Mouse (Mus musculus): ENCODE data around the gene Asphd2.

DNA sequence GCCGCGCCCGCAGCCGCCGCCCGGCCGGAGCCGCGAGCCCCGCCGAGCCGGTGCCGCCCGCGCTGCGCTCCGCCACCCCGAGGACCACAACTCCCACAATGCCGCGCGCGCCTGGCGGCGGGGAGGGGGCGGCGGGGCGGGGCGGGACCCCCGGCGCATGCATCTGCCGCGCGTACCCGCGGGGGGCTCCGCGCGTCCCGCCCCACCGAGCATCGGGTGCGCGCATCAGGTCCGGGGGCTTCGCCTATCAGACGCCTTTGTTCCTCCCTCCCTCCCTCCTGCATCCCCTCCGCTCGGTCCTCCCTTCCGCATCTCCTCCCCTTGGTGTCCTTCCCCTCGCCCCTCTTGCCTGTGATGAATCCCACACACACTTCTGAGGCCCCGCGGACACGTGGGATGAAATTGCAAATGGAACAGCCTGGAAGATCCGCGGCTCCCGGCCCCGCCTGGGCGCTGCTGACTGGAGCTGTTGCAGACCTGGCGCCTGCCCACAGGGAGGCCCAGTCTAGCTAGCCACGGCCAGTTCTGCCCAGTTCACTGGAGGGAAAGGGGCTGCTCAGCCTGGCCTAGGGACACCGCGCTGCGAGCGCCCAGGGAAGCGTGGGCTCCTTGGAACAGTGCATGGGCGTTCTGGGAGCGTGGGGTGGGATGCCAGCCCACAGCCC lies at the start of gene Asphd2:
- TF ChIP-seq POLR2A (IDR thresholded peaks at IDR 0.05; ENCODE audit: low read depth, low read length) (peak; percentile 37), CTCF (IDR thresholded peaks at IDR 0.05; ENCODE audit: borderline replicate concordance, insufficient read depth, low read length) (no peak)
